Mouse (Mus musculus): ENCODE results near the gene Hoxa5.

DNA sequence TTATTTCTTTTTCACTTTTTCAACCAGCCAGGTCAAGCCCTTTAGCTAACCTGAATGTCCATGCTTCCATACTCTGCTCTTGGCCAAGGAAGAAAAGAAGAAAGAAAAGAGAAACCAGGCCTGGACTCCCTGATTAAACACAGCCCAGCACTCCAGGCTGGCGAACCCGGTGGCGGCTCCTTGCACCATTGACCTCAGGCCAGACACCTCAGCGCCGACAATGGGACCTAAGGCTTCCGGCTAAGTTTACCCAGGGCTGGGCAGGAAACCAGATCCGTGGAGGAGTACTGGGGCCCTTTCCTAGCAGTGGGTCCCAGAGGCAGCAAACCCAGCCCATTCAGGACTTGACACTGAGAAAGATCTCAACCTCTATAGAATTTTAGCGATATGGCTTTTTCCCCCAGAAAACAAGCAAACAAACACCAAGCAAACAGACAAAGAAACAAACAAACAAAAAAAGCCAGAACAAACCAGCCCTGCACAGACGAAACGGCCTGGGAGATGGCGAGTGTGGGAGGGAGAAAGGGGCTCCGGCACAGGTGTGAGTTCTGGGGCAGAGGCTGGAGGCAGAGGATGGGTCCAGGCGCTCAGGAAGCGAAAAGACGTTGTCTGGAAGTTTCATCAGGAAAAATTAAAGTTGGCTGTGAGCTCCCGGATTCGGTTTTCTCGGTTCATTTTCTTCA is 27.6 kb upstream of the Hoxa5 start:
- TF ChIP-seq EP300 (IDR thresholded peaks at IDR 0.05; ENCODE audit: insufficient read depth, low read depth, low read length) (no peak), POLR2A (IDR thresholded peaks at IDR 0.05; ENCODE audit: insufficient read depth, low read depth, low read length) (no peak), CTCF (IDR thresholded peaks at IDR 0.05) (no peak)
